Mouse (Mus musculus) forebrain, embryonic 11.5 days (tissue): ENCODE measurements around the gene Pdap1. TPM values are rescaled to one million over a fixed set of nuclear protein-coding genes. Genes with fewer than 3 reads are reported as not detected.
"Not testable (repeated sequence)": the region's sequence is repeated elsewhere in the genome, so short reads cannot be mapped to it uniquely, and the experiment has no call there.

ENCODE experiments used
- ATAC-seq: fragments of 200-750 bp; cut with Nextera tagmentation; replicated peaks from 2 replicates; pipeline ENCODE4 v1.8.0; 2017; ENCODE audit warnings: moderate TSS enrichment; ENCODE audit not compliant: low FRiP score
- DNase-seq: peaks from one replicate; pipeline ENCODE4 v3.0.0-alpha.2; 2017; ENCODE audit warnings: low spot score
- H3K27ac ChIP-seq: fragments of 300-500 bp; sonication (generic); 2 replicates; pipeline ENCODE4 v1.5.1; 2014; ENCODE audit warnings: low read depth, low read length
- H3K27me3 ChIP-seq: fragments of 300-500 bp; sonication (generic); 2 replicates; pipeline ENCODE4 v1.6.1; 2014; ENCODE audit warnings: mild to moderate bottlenecking, low read length, mixed read lengths; ENCODE audit not compliant: control insufficient read depth, insufficient read depth
- H3K36me3 ChIP-seq: fragments of 300-500 bp; sonication (generic); 2 replicates; pipeline ENCODE4 v1.6.1; 2014; ENCODE audit warnings: mild to moderate bottlenecking, low read length, moderate library complexity, mixed read lengths; ENCODE audit not compliant: control insufficient read depth, insufficient read depth
- H3K4me1 ChIP-seq: fragments of 300-500 bp; sonication (generic); replicated peaks from 2 replicates; pipeline ENCODE4 v1.6.1; 2014; ENCODE audit warnings: low read length, mixed read lengths; ENCODE audit not compliant: control insufficient read depth, insufficient read depth
- H3K4me2 ChIP-seq: fragments of 300-500 bp; sonication (generic); 2 replicates; pipeline ENCODE4 v1.6.1; 2014; ENCODE audit warnings: low read depth, mild to moderate bottlenecking, low read length, moderate library complexity, mixed read lengths; ENCODE audit not compliant: severe bottlenecking
- H3K4me3 ChIP-seq: fragments of 300-500 bp; sonication (generic); 2 replicates; pipeline ENCODE4 v1.5.1; 2014; ENCODE audit warnings: low read depth, low read length
- H3K9ac ChIP-seq: fragments of 300-500 bp; sonication (generic); 2 replicates; pipeline ENCODE4 v1.6.1; 2014; ENCODE audit warnings: low read length
- H3K9me3 ChIP-seq: fragments of 300-500 bp; sonication (generic); 2 replicates; pipeline ENCODE4 v1.6.1; 2016; ENCODE audit warnings: low read length, mixed read lengths; ENCODE audit not compliant: control insufficient read depth
- WGBS: fragments of 180-500 bp; shearing (Covaris S2); extraction: QIAGEN DNeasy Blood & Tissue Kit; methylation state at CpG from one replicate; pipeline ENCODE4 v1.1.7; 2014; 5-methylcytosine and 5-hydroxymethylcytosine counted together
- polyA plus RNA-seq: library from polyadenylated mRNA; unstranded; fragments of >200 nt; fragmentation: Nextera tagmentation; extraction: Ambion mirVana; gene quantifications from 2 replicates; pipeline ENCODE4 v1.2.1, GENCODE M21; 2014

The Pdap1 gene
- polyA plus RNA-seq, 1 experiment from 2014 or later, result 135 TPM

- H3K9me3 ChIP-seq, DNase-seq, H3K9ac ChIP-seq, H3K4me2 ChIP-seq, H3K4me3 ChIP-seq, ATAC-seq, H3K27me3 ChIP-seq, H3K27ac ChIP-seq, H3K4me1 ChIP-seq: not testable (repeated sequence)
- WGBS, result 97% methylated on average over 6 of the region's 6 CpGs
- peaks cover 24% of the 10 kb centered on the region for H3K36me3 ChIP-seq
Measured at GRCm38 (mm10) chr5:145129773-145130172, 10.3 kb downstream of the Pdap1 start.

- Histone ChIP-seq H3K9ac (no peak overlapping the region), H3K4me1 (no peaks in the 10 kb centered on the region), H3K27ac (no peak overlapping the region), H3K4me2 (no peak overlapping the region), H3K9me3 (no peaks in the 10 kb centered on the region), H3K27me3 (no peaks in the 10 kb centered on the region), H3K4me3 (no peak overlapping the region), H3K36me3 (peaks cover 22% of the 10 kb centered on the region)
- no peak for ATAC-seq
- DNase-seq, result no peak
- 97% methylated on average over 4 of the region's 4 CpGs for WGBS
Measured at GRCm38 (mm10) chr5:145129124-145129523, 10.9 kb downstream of the Pdap1 start.

GRCm38 (mm10) chr5:145126580-145126979 lies 13.5 kb downstream of the Pdap1 start:
- DNase-seq (no peak), ATAC-seq (no peak)
- Histone ChIP-seq H3K4me3 (no peak overlapping the region), H3K27ac (no peak overlapping the region), H3K9me3 (no peaks in the 10 kb centered on the region), H3K4me2 (no peak overlapping the region), H3K9ac (no peak overlapping the region), H3K4me1 (no peaks in the 10 kb centered on the region), H3K36me3 (peaks cover 12% of the 10 kb centered on the region), H3K27me3 (no peaks in the 10 kb centered on the region)
- WGBS, result 95% methylated on average over 9 of the region's 9 CpGs

- Histone ChIP-seq H3K27ac (no peak overlapping the region), H3K9ac (no peak overlapping the region), H3K4me2 (no peak overlapping the region), H3K9me3 (no peaks in the 10 kb centered on the region), H3K4me1 (no peaks in the 10 kb centered on the region), H3K36me3 (peaks cover 3% of the 10 kb centered on the region; the same call in 1 of the 2 replicates), H3K4me3 (no peak overlapping the region), H3K27me3 (no peaks in the 10 kb centered on the region)
- DNase-seq, result no peak
- ATAC-seq, result no peak
- WGBS, result 96% methylated on average over 19 of the region's 19 CpGs
Measured at GRCm38 (mm10) chr5:145123396-145123795, 16.6 kb downstream of the Pdap1 start.

GRCm38 (mm10) chr5:145120921-145121320 lies 19.1 kb downstream of the Pdap1 start:
- Histone ChIP-seq H3K9me3 (no peaks in the 10 kb centered on the region), H3K4me3 (no peak overlapping the region), H3K27ac (no peak overlapping the region), H3K27me3 (no peaks in the 10 kb centered on the region), H3K4me2 (no peak overlapping the region), H3K36me3 (peaks cover 3% of the 10 kb centered on the region; the same call in 1 of the 2 replicates), H3K4me1 (no peaks in the 10 kb centered on the region), H3K9ac (no peak overlapping the region)
- ATAC-seq (no peak), DNase-seq (no peak)
- WGBS, result 79% methylated on average over 7 of the region's 7 CpGs

- Histone ChIP-seq H3K27ac (no peak overlapping the region), H3K9ac (no peak overlapping the region), H3K27me3 (peaks cover 6% of the 10 kb centered on the region; the same call in 1 of the 2 replicates), H3K4me3 (no peak overlapping the region), H3K4me2 (no peak overlapping the region), H3K36me3 (peaks cover under 1% of the 10 kb centered on the region; the same call in 1 of the 2 replicates), H3K9me3 (no peaks in the 10 kb centered on the region), H3K4me1 (0 out of 2 replicates have a peak, but pooled peaks cover 2% of the 10 kb centered on the region)
- ATAC-seq (no peak), DNase-seq (no peak)
- 93% methylated on average over 2 of the region's 2 CpGs for WGBS
Measured at GRCm38 (mm10) chr5:145119385-145119784, 20.7 kb downstream of the Pdap1 start.

- ATAC-seq, result no peak
- 88% methylated on average over 5 of the region's 5 CpGs for WGBS
- Histone ChIP-seq H3K9me3 (no peaks in the 10 kb centered on the region), H3K9ac (no peak overlapping the region), H3K4me2 (no peak overlapping the region), H3K4me1 (0 out of 2 replicates have a peak, but pooled peaks cover 4% of the 10 kb centered on the region), H3K27me3 (peaks cover 9% of the 10 kb centered on the region; the same call in 1 of the 2 replicates), H3K4me3 (no peak overlapping the region), H3K27ac (no peak overlapping the region), H3K36me3 (no peaks in the 10 kb centered on the region)
- no peak for DNase-seq
Measured at GRCm38 (mm10) chr5:145118461-145118860, 21.6 kb downstream of the Pdap1 start.

GRCm38 (mm10) chr5:145118005-145118404 lies 22.0 kb downstream of the Pdap1 start:
- no peak for DNase-seq
- 72% methylated on average over 6 of the region's 6 CpGs for WGBS
- H3K9me3 ChIP-seq, result no peaks in the 10 kb centered on the region
- no peaks in the 10 kb centered on the region for H3K36me3 ChIP-seq
- no peak overlapping the region for H3K27ac ChIP-seq
- H3K4me1 ChIP-seq, result 0 out of 2 replicates have a peak, but pooled peaks cover 4% of the 10 kb centered on the region
- no peak overlapping the region for H3K4me2 ChIP-seq
- peaks cover 9% of the 10 kb centered on the region; the same call in 1 of the 2 replicates for H3K27me3 ChIP-seq
- H3K9ac ChIP-seq, result no peak overlapping the region
- H3K4me3 ChIP-seq, result no peak overlapping the region
- ATAC-seq, result no peak

- Histone ChIP-seq H3K4me1 (0 out of 2 replicates have a peak, but pooled peaks cover 4% of the 10 kb centered on the region), H3K9ac (no peak overlapping the region), H3K4me3 (no peak overlapping the region), H3K36me3 (no peaks in the 10 kb centered on the region), H3K27me3 (peaks cover 9% of the 10 kb centered on the region; the same call in 1 of the 2 replicates), H3K4me2 (no peak overlapping the region), H3K27ac (no peak overlapping the region), H3K9me3 (no peaks in the 10 kb centered on the region)
- ATAC-seq (no peak), DNase-seq (peak; percentile 75)
- 40% methylated on average over 10 of the region's 10 CpGs for WGBS
Measured at GRCm38 (mm10) chr5:145116916-145117315, 23.1 kb downstream of the Pdap1 start.
